Mouse (Mus musculus): ENCODE measurements at regions not wholly inside any gene's neighbourhood (a gene's known extent, or its start where the extent isn't known, plus 50 kb on each side); places are given as distances from the start of the nearest gene placed in this dataset.
A peak's percentile ranks its signal among the peaks of the same experiment; 100 is the strongest.

DNA sequence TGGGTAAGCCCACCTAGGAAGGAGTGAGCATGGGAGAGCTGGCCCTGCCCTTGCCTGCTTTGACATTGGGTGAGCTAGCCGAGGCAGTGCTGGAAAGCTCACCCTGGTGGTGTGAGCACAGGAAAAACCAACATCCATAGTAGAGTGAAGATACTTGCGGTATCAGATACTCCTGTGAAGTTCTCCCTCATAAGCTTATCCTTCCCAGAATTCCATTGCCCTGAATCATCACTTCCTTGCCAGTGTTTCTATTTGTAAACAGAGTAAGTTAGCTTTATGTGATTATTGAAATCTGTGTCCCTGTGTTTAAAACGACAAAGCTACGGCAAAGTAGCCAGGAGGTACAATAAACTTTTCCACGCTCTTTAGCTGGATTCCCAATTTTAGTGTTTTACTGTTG, 93.9 kb upstream of the Cd93 start:
- H3K9ac ChIP-seq = no peak overlapping the region
- no peaks in the 10 kb centered on the region for H3K27me3 ChIP-seq (ENCODE audit: insufficient read depth, low read length)
- H3K27ac ChIP-seq (ENCODE audit: low read depth) = no peak overlapping the region
- H3K4me2 ChIP-seq = no peak overlapping the region
- no peak for ATAC-seq (ENCODE audit: insufficient read depth)
- no peak for TF ChIP-seq CTCF (IDR thresholded peaks at IDR 0.05; ENCODE audit: low read depth)
- H3K4me3 ChIP-seq (ENCODE audit: low read depth, low read length) = no peak overlapping the region
- 73% methylated on average over 5 of the region's 5 CpGs for WGBS
- H3K36me3 ChIP-seq (ENCODE audit: insufficient read depth) = no peaks in the 10 kb centered on the region
- peaks cover 6% of the 10 kb centered on the region; the same call in 1 of the 2 replicates for H3K4me1 ChIP-seq (ENCODE audit: insufficient read depth)
- no peaks in the 10 kb centered on the region for H3K9me3 ChIP-seq (ENCODE audit: low read depth, low read length)
- no peak for DNase-seq

DNA sequence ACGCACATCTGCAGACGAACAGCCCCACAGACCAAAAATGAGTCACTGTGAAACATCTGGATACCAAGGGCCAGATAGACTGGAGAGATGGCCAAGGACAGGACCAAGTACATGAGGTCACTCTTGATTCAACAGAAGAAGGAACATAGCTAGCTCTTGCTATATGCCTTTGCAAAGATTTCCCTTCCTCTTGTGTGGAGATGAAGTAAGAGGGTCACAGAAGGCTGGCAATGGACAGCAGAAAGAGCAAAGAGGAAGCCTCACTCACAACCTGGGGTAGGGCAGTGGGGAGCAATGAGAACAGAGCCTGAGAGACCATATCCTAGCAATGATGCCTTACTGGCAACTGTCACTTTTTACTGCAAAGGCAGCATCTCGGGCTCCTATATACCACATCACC, 93.2 kb upstream of the Cd93 start:
- Histone ChIP-seq H3K27ac (ENCODE audit: low read depth) (no peak overlapping the region), H3K4me3 (ENCODE audit: low read depth, low read length) (no peak overlapping the region), H3K27me3 (ENCODE audit: insufficient read depth, low read length) (no peaks in the 10 kb centered on the region), H3K36me3 (ENCODE audit: insufficient read depth) (no peaks in the 10 kb centered on the region), H3K9ac (no peak overlapping the region), H3K4me1 (ENCODE audit: insufficient read depth) (peaks cover 6% of the 10 kb centered on the region; the same call in 1 of the 2 replicates), H3K9me3 (ENCODE audit: low read depth, low read length) (no peaks in the 10 kb centered on the region), H3K4me2 (no peak overlapping the region)
- DNase-seq (no peak), ATAC-seq (ENCODE audit: insufficient read depth) (0 out of 2 replicates have a peak, but pooled peaks have one; percentile 13)
- 88% methylated on average over 3 of the region's 3 CpGs for WGBS
- no peak for TF ChIP-seq CTCF (IDR thresholded peaks at IDR 0.05; ENCODE audit: low read depth)

DNA sequence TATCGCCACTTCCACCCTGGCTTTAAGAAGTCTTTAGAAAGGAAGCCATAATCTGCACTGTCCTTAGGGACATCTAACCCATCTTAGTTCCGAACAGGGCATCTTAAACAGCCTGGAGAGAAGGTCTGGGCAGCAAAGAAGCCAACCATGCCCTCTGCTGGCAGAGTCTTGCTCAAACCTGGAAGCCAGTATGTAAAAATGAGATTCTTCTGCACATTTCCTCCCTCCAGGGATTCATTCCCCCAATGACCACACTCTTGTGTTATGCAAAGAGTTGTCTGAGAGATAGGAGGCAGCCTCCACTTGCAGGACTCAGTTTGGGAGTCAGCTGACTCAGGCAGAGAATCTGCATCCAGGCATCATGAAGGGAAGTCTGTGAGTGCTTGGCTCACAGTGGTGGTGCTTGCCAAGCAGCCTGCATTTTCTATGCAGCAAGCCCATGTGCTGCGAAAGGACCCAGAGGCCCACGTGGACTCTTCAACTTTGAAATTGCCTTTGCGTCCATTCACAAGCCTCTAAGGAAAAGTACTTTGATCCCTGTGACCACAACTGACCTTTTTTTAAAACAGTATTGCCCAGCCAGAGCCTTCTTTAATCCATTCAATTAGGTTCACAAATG, 92.3 kb upstream of the Cd93 start:
- Histone ChIP-seq H3K9ac (no peak overlapping the region), H3K4me2 (no peak overlapping the region), H3K9me3 (ENCODE audit: low read depth, low read length) (no peaks in the 10 kb centered on the region), H3K27me3 (ENCODE audit: insufficient read depth, low read length) (no peaks in the 10 kb centered on the region), H3K4me3 (ENCODE audit: low read depth, low read length) (no peak overlapping the region), H3K4me1 (ENCODE audit: insufficient read depth) (peaks cover 6% of the 10 kb centered on the region; the same call in 1 of the 2 replicates), H3K27ac (ENCODE audit: low read depth) (no peak overlapping the region), H3K36me3 (ENCODE audit: insufficient read depth) (no peaks in the 10 kb centered on the region)
- WGBS = 64% methylated on average over 5 of the region's 5 CpGs
- ATAC-seq (ENCODE audit: insufficient read depth) (peak; percentile 64), DNase-seq (peak; percentile 83)
- TF ChIP-seq CTCF (IDR thresholded peaks at IDR 0.05; ENCODE audit: low read depth) = peak; percentile 76

DNA sequence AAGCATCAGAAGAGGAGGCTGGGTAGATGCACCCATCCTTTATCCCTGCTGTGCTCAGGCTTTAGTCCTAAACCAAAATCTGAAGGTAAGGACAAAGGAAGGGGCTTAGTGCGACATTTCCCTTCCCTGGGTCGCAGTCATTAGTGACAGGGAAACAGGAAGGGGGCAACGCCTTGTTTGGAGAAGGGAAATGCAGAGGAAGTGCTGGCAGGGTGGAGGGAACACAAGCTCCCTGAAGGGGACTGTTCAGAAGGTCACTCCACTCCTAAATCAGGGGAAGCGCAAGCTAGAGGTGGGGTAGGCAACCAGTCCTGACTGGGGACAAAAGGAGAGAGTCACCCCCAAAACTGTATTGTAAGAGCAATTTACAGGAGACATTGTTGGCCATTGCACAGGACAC, 88.7 kb upstream of the Cd93 start:
- Histone ChIP-seq H3K9ac (no peak overlapping the region), H3K4me2 (no peak overlapping the region), H3K4me3 (ENCODE audit: low read depth, low read length) (no peak overlapping the region), H3K27ac (ENCODE audit: low read depth) (no peak overlapping the region), H3K9me3 (ENCODE audit: low read depth, low read length) (no peaks in the 10 kb centered on the region), H3K4me1 (ENCODE audit: insufficient read depth) (no peaks in the 10 kb centered on the region), H3K36me3 (ENCODE audit: insufficient read depth) (no peaks in the 10 kb centered on the region), H3K27me3 (ENCODE audit: insufficient read depth, low read length) (no peaks in the 10 kb centered on the region)
- DNase-seq = no peak
- ATAC-seq (ENCODE audit: insufficient read depth) = no peak
- 53% methylated on average over 4 of the region's 4 CpGs for WGBS
- no peak for TF ChIP-seq CTCF (IDR thresholded peaks at IDR 0.05; ENCODE audit: low read depth)

DNA sequence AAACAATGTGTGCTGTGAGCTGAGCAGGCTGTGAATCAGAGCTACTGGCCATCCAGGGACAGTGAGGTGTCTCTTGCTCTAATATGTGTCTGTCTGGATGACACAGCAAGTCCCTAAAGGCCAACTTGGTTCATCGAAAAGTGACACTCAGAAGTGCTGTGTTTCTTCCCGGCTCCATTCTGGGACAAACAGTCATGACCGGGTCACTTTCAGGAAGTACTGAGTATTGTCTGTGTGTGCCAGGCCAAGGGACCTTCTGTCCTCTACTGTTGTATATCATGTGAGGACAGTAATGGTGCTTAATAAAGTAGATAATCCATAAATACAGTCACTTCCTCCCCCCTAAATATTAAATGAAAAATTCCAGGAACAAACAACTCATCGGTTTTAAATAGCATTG, 87.2 kb upstream of the Cd93 start:
- WGBS = 58% methylated on average over 4 of the region's 4 CpGs
- DNase-seq = peak; percentile 7
- Histone ChIP-seq H3K9ac (no peak overlapping the region), H3K27ac (ENCODE audit: low read depth) (no peak overlapping the region), H3K27me3 (ENCODE audit: insufficient read depth, low read length) (no peaks in the 10 kb centered on the region), H3K4me3 (ENCODE audit: low read depth, low read length) (no peak overlapping the region), H3K36me3 (ENCODE audit: insufficient read depth) (no peaks in the 10 kb centered on the region), H3K4me2 (no peak overlapping the region), H3K4me1 (ENCODE audit: insufficient read depth) (no peaks in the 10 kb centered on the region), H3K9me3 (ENCODE audit: low read depth, low read length) (no peaks in the 10 kb centered on the region)
- no peak for ATAC-seq (ENCODE audit: insufficient read depth)
- TF ChIP-seq CTCF (IDR thresholded peaks at IDR 0.05; ENCODE audit: low read depth) = no peak

DNA sequence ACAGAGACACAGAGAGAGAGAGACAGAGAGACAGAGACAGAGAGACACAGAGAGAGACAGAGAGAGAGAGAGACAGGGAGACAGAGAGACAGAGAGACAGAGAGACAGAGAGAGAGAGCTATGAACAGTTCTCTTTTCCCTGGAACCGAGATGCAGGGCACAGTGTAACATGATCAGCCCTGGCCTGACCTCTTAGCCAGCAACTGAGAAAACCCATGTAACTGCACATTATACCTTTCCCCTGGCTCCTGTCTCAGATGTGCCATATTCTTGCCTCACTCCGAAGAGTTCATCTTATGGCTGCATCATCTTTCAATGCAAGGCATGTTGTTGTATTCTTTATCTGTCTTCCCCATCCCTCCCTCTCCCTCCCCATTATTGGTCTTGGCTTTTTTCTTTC, 86.5 kb upstream of the Cd93 start:
- no peak overlapping the region for H3K4me2 ChIP-seq
- WGBS = 31% methylated on average over 2 of the region's 2 CpGs
- ATAC-seq (ENCODE audit: insufficient read depth) = no peak

DNA sequence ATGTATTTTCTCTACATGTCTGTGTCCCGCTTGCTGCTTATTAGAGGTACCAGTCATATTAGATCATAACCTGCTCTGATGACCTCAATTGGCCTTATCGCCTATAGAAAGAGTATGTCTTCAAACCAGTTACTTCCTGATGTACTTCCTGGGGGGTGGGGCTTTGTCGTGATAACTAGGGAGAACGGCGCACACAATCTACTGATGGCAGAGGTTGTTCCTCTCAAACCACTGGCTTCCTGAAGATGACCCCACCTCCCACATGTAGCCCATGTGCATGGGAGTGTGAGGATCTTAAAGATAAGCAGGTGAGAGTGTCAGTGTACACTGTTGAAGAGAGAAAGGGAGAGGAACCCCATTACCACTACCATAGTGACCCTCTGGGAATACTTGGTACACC, 84.4 kb upstream of the Cd93 start:
- ATAC-seq (ENCODE audit: insufficient read depth) = no peak
- H3K9ac ChIP-seq = no peak overlapping the region
- no peaks in the 10 kb centered on the region for H3K36me3 ChIP-seq (ENCODE audit: insufficient read depth)
- no peak for TF ChIP-seq CTCF (IDR thresholded peaks at IDR 0.05; ENCODE audit: low read depth)
- no peak overlapping the region for H3K27ac ChIP-seq (ENCODE audit: low read depth)
- no peak for DNase-seq
- H3K4me1 ChIP-seq (ENCODE audit: insufficient read depth) = 0 out of 2 replicates have a peak, but pooled peaks cover 4% of the 10 kb centered on the region
- WGBS = 75% methylated on average over 5 of the region's 5 CpGs
- H3K9me3 ChIP-seq (ENCODE audit: low read depth, low read length) = no peaks in the 10 kb centered on the region
- no peaks in the 10 kb centered on the region for H3K27me3 ChIP-seq (ENCODE audit: insufficient read depth, low read length)
- H3K4me3 ChIP-seq (ENCODE audit: low read depth, low read length) = no peak overlapping the region
- H3K4me2 ChIP-seq = no peak overlapping the region

More for the DNA sequence above, 86.5 kb upstream of the Cd93 start:
- H3K27ac ChIP-seq (ENCODE audit: low read depth) = no peak overlapping the region
- H3K4me1 ChIP-seq (ENCODE audit: insufficient read depth) = no peaks in the 10 kb centered on the region
- TF ChIP-seq CTCF (IDR thresholded peaks at IDR 0.05; ENCODE audit: low read depth) = no peak
- no peak overlapping the region for H3K4me3 ChIP-seq (ENCODE audit: low read depth, low read length)
- no peaks in the 10 kb centered on the region for H3K36me3 ChIP-seq (ENCODE audit: insufficient read depth)
- H3K9ac ChIP-seq = no peak overlapping the region
- DNase-seq = no peak
- no peaks in the 10 kb centered on the region for H3K9me3 ChIP-seq (ENCODE audit: low read depth, low read length)
- no peaks in the 10 kb centered on the region for H3K27me3 ChIP-seq (ENCODE audit: insufficient read depth, low read length)

All from lung, embryonic 14.5 days (tissue).